Mouse (Mus musculus): ENCODE results near the gene Olfr183.
"Not testable (repeated sequence)": the region's sequence is repeated elsewhere in the genome, so short reads cannot be mapped to it uniquely, and the experiment has no call there.

The Olfr183 gene

DNA sequence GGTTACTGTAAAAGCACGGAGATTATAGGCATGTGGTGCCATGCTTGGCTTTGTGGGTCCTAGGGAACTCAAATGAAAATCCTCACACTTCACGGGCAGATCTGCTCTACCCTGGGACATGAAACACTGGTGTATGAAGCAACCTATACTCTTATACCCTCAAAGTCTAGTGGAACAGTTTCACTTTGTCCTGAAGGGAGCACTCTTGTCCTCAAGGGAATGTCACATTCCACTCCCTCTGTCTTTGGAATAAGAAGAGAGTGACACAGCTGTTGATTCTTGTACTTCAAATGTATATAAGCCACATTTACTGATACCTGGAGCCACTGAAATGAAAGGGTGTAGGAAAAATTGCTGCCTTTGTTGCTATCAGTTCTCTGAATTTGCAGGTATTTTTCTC, at the start of gene Olfr183:
Gene Olfr183, plus strand, starts transcription at position 301 of the 400 bp plus-strand sequence.
- no peak for DNase-seq (ENCODE audit: low spot score)

DNA sequence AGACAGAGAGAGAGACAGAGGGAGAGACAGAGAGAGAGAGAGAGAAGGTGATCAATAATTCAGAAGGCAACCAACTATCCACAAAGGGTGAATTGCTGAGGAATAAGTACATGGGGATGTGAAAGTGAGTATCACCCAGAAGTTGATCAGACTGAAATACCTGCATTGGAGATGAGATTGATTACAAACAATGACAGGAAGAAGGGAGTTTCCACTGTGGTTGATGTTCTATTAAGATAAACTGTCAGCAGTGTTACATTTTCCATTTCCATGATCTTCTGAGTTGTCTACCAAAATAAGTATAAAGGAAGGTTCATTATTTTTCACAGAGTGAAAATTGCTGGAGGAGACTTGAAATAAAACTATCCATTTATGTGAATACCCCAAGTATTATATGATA, 12.0 kb downstream of the Olfr183 start:
- DNase-seq (ENCODE audit: low spot score): no peak

DNA sequence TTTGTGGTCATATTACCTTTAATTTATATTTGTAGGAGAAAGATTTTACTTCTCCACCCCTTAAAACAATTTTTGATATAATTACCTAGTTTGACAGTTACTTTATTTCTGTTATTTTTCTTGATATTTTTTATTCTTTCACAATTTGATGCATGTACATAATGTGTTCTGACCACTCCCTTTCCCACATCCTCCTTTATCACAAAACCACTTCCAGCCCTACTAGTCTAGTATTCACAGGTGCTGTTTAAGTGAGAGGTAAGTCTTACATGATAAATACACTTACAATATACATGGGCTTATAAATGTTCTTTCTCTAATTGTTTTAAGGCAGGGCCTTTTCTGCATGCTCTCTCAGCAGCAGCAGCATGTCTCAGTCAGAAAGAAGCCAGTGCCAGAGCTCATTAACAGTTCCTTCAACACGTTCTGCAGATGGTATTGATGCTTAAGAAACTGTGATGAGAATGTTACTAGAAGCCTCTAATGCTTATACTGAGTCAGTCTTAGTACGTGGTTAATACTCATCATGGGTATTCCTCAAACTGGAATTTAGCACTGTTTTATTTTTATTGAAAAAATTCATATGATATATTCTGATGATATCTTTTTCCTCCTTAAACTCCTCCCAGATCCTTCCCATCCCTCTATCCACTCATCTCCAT, 18.3 kb downstream of the Olfr183 start:
- DNase-seq (ENCODE audit: low spot score): no peak

DNA sequence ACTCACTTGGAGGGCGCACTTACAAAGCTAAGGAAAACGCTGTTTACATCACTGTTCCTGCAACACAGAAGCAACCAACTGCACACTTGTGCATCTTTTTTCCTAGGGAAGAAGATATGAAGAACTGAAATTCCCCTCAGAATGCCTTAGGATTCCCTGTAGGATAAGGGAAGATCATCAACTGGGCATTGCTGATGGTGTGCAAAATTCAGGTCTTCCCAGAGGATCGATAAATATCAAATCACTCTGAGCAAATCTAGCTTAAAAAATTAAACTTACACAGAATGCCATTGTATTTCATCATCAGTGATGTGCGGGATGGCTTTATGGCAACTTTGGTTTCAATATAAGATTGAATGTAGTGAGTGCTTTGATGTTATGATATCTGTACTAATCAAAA, 35.0 kb downstream of the Olfr183 start, which contains the start of gene Olfr186:
Gene Olfr186, minus strand, starts transcription at position 101 of the 400 bp plus-strand sequence.
- DNase-seq (ENCODE audit: low spot score): no peak

DNA sequence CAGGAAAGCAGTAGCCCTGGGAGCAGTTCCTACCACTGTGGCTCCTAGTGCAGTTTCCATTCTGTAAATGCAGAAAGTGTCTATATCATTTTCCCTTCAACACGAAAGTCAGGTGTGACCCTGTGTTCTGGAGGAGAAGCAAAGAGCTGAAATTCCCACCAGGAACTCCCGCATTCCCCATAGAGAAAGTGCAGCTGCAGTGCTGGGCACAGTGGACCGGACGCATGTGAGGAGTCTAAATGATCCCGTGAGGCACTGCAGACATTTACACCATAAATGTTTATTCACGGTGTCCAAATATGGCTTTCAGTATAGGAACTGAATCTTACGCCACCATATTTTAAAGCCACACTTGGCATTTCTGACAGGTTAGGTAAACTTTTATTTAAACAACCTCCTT, 44.6 kb downstream of the Olfr183 start, which contains the start of gene Olfr187:
Gene Olfr187, minus strand, starts transcription at position 58 of the 400 bp plus-strand sequence.
- DNase-seq (ENCODE audit: low spot score): no peak

DNA sequence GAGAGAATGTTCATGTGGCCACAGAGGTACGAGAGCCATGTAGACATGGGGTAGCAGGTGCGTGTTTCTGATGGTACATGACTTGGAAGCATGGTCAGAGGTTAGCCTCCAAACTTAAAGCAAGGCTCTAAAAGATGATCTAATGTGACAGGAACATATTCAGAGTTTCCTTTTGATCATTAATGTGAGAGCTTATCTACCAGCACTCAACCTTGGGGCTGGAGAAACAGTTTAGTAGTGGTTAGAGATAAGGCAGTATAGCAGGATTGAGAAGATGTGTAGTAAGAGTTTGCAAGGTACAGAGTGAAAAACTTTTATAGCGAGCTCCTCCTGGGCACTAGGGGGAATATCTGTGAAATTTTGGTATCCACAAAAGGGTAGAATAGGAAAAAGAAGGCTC, 50.7 kb downstream of the Olfr183 start:
- DNase-seq (ENCODE audit: low spot score): no peak

DNA sequence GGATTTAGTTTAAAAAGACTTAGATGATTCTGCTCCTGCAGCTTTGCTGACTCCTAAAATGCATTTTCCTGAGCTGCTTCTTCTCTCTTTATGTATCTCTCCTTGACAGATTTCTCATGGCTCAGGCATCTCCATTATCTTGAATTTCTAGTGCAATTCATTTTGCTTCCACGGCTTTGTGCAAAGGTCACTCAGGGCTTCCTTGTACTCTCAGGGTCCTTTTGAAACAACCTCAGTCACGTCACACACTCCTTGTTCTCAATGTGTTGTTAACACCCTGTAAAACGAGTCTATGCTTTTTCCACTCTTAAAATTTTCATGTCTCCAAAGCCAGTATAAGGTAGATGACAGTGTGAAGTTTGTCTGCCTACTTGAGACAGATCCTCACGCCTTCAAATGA, 52.4 kb downstream of the Olfr183 start:
- DNase-seq (ENCODE audit: low spot score): no peak

DNA sequence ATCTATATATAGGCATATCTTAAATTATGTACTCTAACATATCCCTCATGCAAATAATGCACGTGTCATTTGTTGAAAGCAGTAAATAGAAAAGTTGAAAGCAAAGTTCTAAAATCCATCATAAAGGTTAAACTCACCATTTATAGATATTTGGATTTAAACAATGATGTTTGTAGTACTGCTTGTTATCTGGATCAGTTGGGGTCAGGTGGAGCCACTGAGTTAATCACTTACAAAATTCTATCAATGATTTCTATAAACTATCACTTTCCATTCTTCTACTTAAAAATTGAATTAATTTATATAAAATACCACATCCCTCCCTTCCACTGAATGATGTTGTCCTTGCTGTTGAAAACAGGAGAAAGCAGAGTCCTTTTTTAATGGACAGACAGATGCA, 53.7 kb downstream of the Olfr183 start:
- no peak for DNase-seq (ENCODE audit: low spot score)

DNA sequence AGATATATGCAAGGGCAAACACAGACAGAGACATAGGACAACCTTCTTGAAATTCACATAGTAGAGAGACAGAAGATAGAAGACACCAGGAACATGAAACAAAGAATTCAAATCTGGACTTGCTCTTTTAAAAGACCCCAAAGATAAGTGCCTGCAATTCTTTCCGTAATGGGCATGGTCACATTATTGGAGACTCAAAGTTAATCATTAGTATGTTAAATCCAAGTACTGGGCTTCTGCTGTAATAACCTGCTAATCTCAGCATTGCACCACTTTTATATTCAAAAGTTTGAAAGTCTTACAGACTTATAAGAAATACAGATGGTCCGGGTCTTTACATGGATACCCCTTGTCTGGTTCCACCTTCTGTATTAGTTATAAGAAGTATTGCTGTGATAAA, 54.1 kb downstream of the Olfr183 start:
- DNase-seq (ENCODE audit: low spot score): not testable (repeated sequence)
